Mouse (Mus musculus) megakaryocyte, embryonic 14.5 days (primary cell): ENCODE data around the gene Pank1. TPM values are rescaled to one million over a fixed set of nuclear protein-coding genes. Genes with fewer than 3 reads are reported as not detected.

Source experiments
- H3K27me3 ChIP-seq: replicated peaks from 2 replicates; pipeline ENCODE3; 2012; ENCODE audit warnings: inconsistent platforms
- H3K36me3 ChIP-seq: replicated peaks from 2 replicates; pipeline ENCODE3; 2012; ENCODE audit warnings: low read length, inconsistent platforms, mixed read lengths
- H3K4me1 ChIP-seq: 2 replicates; pipeline ENCODE4 v1.6.1; 2012; ENCODE audit warnings: inconsistent platforms
- H3K4me3 ChIP-seq: replicated peaks from 2 replicates; pipeline ENCODE3; 2012; ENCODE audit warnings: moderate library complexity, mild to moderate bottlenecking, inconsistent platforms
- H3K9me3 ChIP-seq: 2 replicates; pipeline ENCODE4 v1.6.1; 2012; ENCODE audit warnings: inconsistent platforms
- FLI1 ChIP-seq: IDR thresholded peaks from 2 replicates; pipeline ENCODE4 v1.6.1; 2012; ENCODE audit warnings: low read length, inconsistent platforms, mixed read lengths
- GATA1 ChIP-seq: IDR thresholded peaks from 3 replicates; pipeline ENCODE4 v1.6.1; 2012; ENCODE audit warnings: mixed read lengths, low read length, inconsistent platforms, borderline replicate concordance
- polyA plus RNA-seq: library from polyadenylated mRNA; stranded (reverse); fragments of >175 nt; gene quantifications from 2 replicates; pipeline ENCODE4 v1.2.3, GENCODE M21; 2012; ENCODE audit warnings: low replicate concordance; ENCODE audit not compliant: insufficient read depth

Gene Pank1
- 0.79 and 1.5 TPM in 2 replicates for polyA plus RNA-seq

GRCm38 (mm10) chr19:34878603-34879541 lies at the start of gene Pank1:
Gene Pank1, minus strand, starts transcription at chr19:34879455.
- H3K36me3 ChIP-seq, result peaks cover 4% of the 10 kb centered on the region
- H3K4me1 ChIP-seq, result peaks cover 38% of the 10 kb centered on the region
- H3K9me3 ChIP-seq, result no peaks in the 10 kb centered on the region
- peak within 1 kb of the TSS; percentile 97 for H3K4me3 ChIP-seq
- H3K27me3 ChIP-seq, result no peaks in the 10 kb centered on the region
- no peak for TF ChIP-seq GATA1
- TF ChIP-seq FLI1, result no peak

DNA sequence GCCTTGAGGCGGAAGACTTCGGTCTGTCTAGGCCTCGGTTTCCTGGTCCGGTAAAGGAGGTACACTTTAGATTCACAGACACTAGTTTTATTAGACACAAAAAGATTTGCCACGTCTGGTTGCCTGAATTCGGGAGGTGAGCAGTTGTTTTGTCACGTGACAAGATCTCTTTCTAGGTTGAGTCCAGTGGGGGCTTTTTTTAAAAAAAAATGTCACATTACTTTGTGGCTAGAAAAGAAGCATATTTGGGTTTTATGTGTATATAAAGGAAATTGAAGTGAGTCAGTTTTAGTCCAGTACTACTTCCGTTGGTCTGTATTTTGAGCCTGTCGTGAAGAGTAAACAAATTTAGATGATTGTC lies 43.3 kb upstream of the Pank1 start:
- peaks cover 8% of the 10 kb centered on the region; the same call in 1 of the 2 replicates for H3K4me1 ChIP-seq
- no peaks in the 10 kb centered on the region for H3K27me3 ChIP-seq
- no peaks in the 10 kb centered on the region for H3K9me3 ChIP-seq
- H3K4me3 ChIP-seq, result peak overlapping the region; percentile 100
- peaks cover 13% of the 10 kb centered on the region for H3K36me3 ChIP-seq
- TF ChIP-seq FLI1 (no peak), GATA1 (no peak)

- H3K4me3 ChIP-seq, result peak within 1 kb of the TSS; percentile 100
- H3K36me3 ChIP-seq, result peaks cover 13% of the 10 kb centered on the region
- H3K9me3 ChIP-seq, result no peaks in the 10 kb centered on the region
- H3K4me1 ChIP-seq, result peaks cover 8% of the 10 kb centered on the region; the same call in 1 of the 2 replicates
- no peak for TF ChIP-seq GATA1
- peak; percentile 64; the same call in 1 of the 2 replicates for TF ChIP-seq FLI1
- no peaks in the 10 kb centered on the region for H3K27me3 ChIP-seq
These were observed 42.7 kb upstream of the Pank1 start, which contains the start of gene Kif20b for GRCm38 (mm10) chr19:34921652-34922602. Gene Kif20b, plus strand, starts transcription at chr19:34922361.

- Histone ChIP-seq H3K4me1 (peaks cover 8% of the 10 kb centered on the region; the same call in 1 of the 2 replicates), H3K27me3 (no peaks in the 10 kb centered on the region), H3K4me3 (peak overlapping the region; percentile 100), H3K36me3 (peaks cover 13% of the 10 kb centered on the region), H3K9me3 (no peaks in the 10 kb centered on the region)
- no peak for TF ChIP-seq FLI1
- TF ChIP-seq GATA1, result no peak
These were observed 42.0 kb upstream of the Pank1 start for GRCm38 (mm10) chr19:34921253-34921651.

- Histone ChIP-seq H3K9me3 (no peaks in the 10 kb centered on the region), H3K27me3 (no peaks in the 10 kb centered on the region), H3K4me1 (peaks cover 8% of the 10 kb centered on the region; the same call in 1 of the 2 replicates), H3K36me3 (peaks cover 11% of the 10 kb centered on the region), H3K4me3 (no peak overlapping the region)
- no peak for TF ChIP-seq GATA1
- no peak for TF ChIP-seq FLI1
These were observed 41.3 kb upstream of the Pank1 start for GRCm38 (mm10) chr19:34920531-34920930.

DNA sequence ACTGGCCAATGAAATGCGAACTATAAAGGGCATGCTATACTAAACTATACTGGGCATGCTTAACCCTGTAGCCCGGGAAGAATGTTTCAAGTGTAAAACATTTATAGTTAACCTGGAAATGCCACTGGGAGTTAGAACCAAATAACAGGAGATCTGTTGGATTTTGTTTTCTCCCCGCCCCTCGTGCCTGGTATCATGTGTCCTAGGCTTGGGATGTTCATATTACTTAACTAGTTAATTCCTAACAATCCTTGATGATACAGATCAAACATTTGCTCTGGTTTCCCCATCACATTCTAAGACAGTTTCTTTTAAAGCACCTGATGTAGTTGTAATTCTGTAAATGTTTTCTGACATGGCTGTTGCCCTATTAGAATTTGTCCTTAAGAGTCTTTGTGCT lies 40.8 kb upstream of the Pank1 start:
- Histone ChIP-seq H3K4me3 (no peak overlapping the region), H3K36me3 (peaks cover 8% of the 10 kb centered on the region), H3K27me3 (no peaks in the 10 kb centered on the region), H3K9me3 (no peaks in the 10 kb centered on the region), H3K4me1 (peaks cover 8% of the 10 kb centered on the region; the same call in 1 of the 2 replicates)
- no peak for TF ChIP-seq GATA1

- no peak for TF ChIP-seq FLI1
- H3K9me3 ChIP-seq, result no peaks in the 10 kb centered on the region
These were observed 33.1 kb upstream of the Pank1 start for GRCm38 (mm10) chr19:34912366-34912765.

DNA sequence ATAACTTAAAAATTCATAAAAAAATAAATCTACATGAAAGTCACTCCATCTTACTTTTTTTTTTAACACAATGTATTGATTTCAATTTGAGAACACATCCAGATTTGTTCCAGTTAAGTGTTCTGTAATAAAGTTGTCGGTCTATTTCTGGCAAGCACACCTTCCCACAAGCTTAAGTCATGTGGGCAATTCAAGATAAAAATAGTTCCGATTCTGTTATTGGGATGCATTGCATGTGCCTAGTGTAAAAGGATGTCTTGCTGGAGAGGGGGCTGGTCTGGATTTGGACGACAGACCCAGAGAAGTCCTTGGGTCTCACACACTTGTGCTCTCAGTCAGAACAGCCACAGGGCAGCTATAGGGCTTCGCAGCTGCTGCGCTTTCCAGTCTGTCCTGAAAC lies 27.5 kb upstream of the Pank1 start:
- Histone ChIP-seq H3K4me1 (peaks cover 15% of the 10 kb centered on the region), H3K4me3 (no peak overlapping the region), H3K9me3 (peaks cover 6% of the 10 kb centered on the region; the same call in 1 of the 2 replicates), H3K36me3 (no peaks in the 10 kb centered on the region), H3K27me3 (no peaks in the 10 kb centered on the region)
- TF ChIP-seq FLI1 (no peak), GATA1 (no peak)

More at GRCm38 (mm10) chr19:34912366-34912765, 33.1 kb upstream of the Pank1 start:
- H3K36me3 ChIP-seq, result no peaks in the 10 kb centered on the region
- H3K4me1 ChIP-seq, result no peaks in the 10 kb centered on the region; the same call in 1 of the 2 replicates
- no peaks in the 10 kb centered on the region for H3K27me3 ChIP-seq
- no peak overlapping the region for H3K4me3 ChIP-seq

- Histone ChIP-seq H3K4me3 (no peak overlapping the region), H3K9me3 (peaks cover 6% of the 10 kb centered on the region; the same call in 1 of the 2 replicates), H3K4me1 (peaks cover 19% of the 10 kb centered on the region), H3K27me3 (no peaks in the 10 kb centered on the region), H3K36me3 (no peaks in the 10 kb centered on the region)
- no peak for TF ChIP-seq FLI1
These were observed 26.2 kb upstream of the Pank1 start for GRCm38 (mm10) chr19:34905424-34905823.

DNA sequence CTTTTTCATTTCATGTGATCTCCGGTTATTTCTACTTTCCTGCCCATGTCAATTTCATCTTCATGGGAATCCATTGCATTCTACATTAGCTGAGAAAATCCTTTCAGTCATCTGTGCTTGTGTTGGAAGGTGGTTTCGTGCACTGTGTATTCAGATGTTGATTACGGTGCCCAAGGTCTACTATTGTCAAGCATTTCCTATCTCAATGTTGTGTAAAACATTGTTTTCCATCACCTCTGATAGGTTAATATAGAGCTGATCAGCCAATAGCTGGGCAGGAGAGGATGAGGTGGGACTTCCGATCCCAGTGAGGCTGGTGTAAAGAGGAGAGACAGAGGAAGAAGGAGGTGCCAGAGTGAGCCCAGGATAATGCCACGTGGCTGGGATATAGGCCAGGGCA lies 24.8 kb upstream of the Pank1 start:
- no peak for TF ChIP-seq GATA1
- no peak overlapping the region for H3K4me3 ChIP-seq
- peaks cover 22% of the 10 kb centered on the region for H3K4me1 ChIP-seq
- H3K36me3 ChIP-seq, result no peaks in the 10 kb centered on the region
- peaks cover 6% of the 10 kb centered on the region; the same call in 1 of the 2 replicates for H3K9me3 ChIP-seq
- no peaks in the 10 kb centered on the region for H3K27me3 ChIP-seq
